Mouse (Mus musculus): Measurements from ENCODE around the gene Fam53b.

Gene Fam53b

GRCm38 (mm10) chr7:132776338-132777111 is 37.2 kb downstream of the Fam53b start:
- in situ Hi-C loops (cut with MboI; ENCODE audit: low pct_unique_long_range_greater_than_20kb in 1 of 2, low sequenced_read_pairs in 2 of 2, unreplicated experiment in 1 of 2): no loop called here

- in situ Hi-C loops (cut with MboI; ENCODE audit: low pct_unique_long_range_greater_than_20kb in 1 of 2, low sequenced_read_pairs in 2 of 2, unreplicated experiment in 1 of 2): no loop called here
These were observed 37.8 kb downstream of the Fam53b start for GRCm38 (mm10) chr7:132775922-132776321.

DNA sequence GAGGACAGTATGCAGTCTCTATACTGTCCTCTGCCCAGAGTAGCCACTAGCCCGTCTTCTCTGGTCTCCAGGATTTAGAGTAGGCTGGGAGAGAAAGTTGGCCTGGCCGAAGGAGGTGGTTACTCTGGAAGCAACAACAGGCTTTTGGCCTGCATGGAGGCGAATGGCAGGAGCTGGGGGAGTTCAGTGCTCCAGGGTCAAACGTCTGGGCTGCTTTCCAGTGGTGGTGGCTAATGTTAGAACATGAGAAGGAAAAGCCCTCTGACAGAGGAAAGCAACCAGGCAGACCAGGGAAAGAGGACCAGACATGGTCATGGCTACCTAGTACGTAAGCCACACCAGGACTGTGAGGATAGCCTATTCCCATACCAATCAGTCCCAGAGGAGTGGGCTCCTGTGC is 38.4 kb downstream of the Fam53b start:
- in situ Hi-C loops (cut with MboI; ENCODE audit: low pct_unique_long_range_greater_than_20kb in 1 of 2, low sequenced_read_pairs in 2 of 2, unreplicated experiment in 1 of 2): no loop called here

- in situ Hi-C loops (cut with MboI; ENCODE audit: low pct_unique_long_range_greater_than_20kb in 1 of 2, low sequenced_read_pairs in 2 of 2, unreplicated experiment in 1 of 2): no loop called here
These were observed 40.5 kb downstream of the Fam53b start for GRCm38 (mm10) chr7:132773011-132773705.

GRCm38 (mm10) chr7:132772440-132772839 is 41.2 kb downstream of the Fam53b start:
- in situ Hi-C loops (cut with MboI; ENCODE audit: low pct_unique_long_range_greater_than_20kb in 1 of 2, low sequenced_read_pairs in 2 of 2, unreplicated experiment in 1 of 2): no loop called here

- in situ Hi-C loops (cut with MboI; ENCODE audit: low pct_unique_long_range_greater_than_20kb in 1 of 2, low sequenced_read_pairs in 2 of 2, unreplicated experiment in 1 of 2): no loop called here
These were observed 45.0 kb downstream of the Fam53b start for GRCm38 (mm10) chr7:132768498-132769344.

- in situ Hi-C loops (cut with MboI; ENCODE audit: low pct_unique_long_range_greater_than_20kb in 1 of 2, low sequenced_read_pairs in 2 of 2, unreplicated experiment in 1 of 2): no loop called here
These were observed 45.7 kb downstream of the Fam53b start for GRCm38 (mm10) chr7:132767999-132768370.

- in situ Hi-C loops (cut with MboI; ENCODE audit: low pct_unique_long_range_greater_than_20kb in 1 of 2, low sequenced_read_pairs in 2 of 2, unreplicated experiment in 1 of 2): no loop called here
These were observed 46.3 kb downstream of the Fam53b start for GRCm38 (mm10) chr7:132767233-132767998.

DNA sequence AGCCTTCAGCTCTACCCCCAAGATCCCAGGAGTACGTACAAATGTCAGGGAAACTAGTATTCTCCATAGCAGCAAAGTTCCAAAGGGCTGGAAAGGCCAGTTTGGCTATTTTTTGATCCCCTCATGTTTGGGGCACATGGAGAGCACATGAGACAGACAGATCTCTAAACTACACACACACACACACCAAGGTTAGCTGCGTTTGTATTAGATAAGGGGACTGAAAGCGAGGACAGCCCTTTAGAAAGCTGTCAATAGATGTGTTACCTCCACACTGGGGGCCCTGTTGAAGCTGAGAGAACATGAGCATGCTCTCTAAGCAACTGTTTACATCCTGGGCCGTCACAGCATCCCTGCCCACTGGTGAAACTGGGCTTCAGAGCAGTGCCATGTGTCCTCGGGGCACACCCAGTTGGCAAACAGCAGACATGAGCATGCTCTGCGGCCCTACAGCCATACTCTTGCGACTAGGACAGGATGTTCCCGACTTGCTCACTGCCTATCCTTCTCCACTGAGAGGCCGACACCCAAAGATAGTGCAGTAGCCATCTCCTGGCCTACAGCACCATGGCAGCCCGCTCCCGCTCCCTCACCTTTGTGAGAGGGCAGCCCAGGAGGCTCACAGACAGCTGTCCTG is 47.3 kb downstream of the Fam53b start:
- in situ Hi-C loops (cut with MboI; ENCODE audit: low pct_unique_long_range_greater_than_20kb in 1 of 2, low sequenced_read_pairs in 2 of 2, unreplicated experiment in 1 of 2): no loop called here

- in situ Hi-C loops (cut with MboI; ENCODE audit: low pct_unique_long_range_greater_than_20kb in 1 of 2, low sequenced_read_pairs in 2 of 2, unreplicated experiment in 1 of 2): no loop called here
These were observed 48.0 kb downstream of the Fam53b start for GRCm38 (mm10) chr7:132765629-132766186.

- in situ Hi-C loops (cut with MboI; ENCODE audit: low pct_unique_long_range_greater_than_20kb in 1 of 2, low sequenced_read_pairs in 2 of 2, unreplicated experiment in 1 of 2): no loop called here
These were observed 48.7 kb downstream of the Fam53b start for GRCm38 (mm10) chr7:132764896-132765491.

DNA sequence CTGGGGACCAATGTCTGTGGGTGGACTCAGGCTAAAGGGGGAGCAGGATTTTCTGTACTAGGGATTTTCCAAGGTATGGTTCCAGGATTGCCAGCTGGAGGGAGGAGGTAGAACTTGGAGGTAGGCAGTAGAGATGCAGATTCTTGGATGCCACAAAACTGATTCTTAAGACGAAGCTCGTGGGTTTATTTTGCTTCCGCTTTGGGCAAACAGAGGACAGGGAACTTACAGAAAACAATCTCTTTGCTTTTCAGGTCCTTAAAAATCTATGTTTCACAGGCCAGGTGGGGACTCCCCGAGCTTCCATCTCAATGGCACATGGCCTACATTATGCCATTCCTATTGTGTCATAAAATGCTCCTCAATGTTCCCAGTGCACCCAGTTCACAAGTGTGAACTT is 49.4 kb downstream of the Fam53b start:
- in situ Hi-C loops (cut with MboI; ENCODE audit: low pct_unique_long_range_greater_than_20kb in 1 of 2, low sequenced_read_pairs in 2 of 2, unreplicated experiment in 1 of 2): no loop called here

DNA sequence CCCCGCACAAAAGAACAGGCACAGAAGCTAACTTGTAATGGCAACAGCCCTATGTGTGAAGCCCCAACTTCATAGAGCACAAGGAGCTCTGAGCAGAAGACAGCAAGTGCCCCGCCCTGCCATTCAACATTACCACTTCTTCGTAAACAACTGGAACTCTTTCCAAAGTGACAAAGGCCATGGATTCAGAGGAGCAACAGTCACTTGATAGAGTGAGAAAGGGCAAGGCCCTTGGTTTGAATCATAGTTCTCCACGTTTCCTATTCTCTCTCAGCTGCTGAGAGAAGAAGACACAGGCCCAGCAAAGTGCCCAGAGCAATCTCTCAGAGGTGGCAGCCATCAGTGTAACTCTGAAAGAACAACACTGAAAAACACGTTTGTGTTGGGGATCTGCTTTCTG is 49.8 kb downstream of the Fam53b start:
- in situ Hi-C loops (cut with MboI; ENCODE audit: low pct_unique_long_range_greater_than_20kb in 1 of 2, low sequenced_read_pairs in 2 of 2, unreplicated experiment in 1 of 2): no loop called here

DNA sequence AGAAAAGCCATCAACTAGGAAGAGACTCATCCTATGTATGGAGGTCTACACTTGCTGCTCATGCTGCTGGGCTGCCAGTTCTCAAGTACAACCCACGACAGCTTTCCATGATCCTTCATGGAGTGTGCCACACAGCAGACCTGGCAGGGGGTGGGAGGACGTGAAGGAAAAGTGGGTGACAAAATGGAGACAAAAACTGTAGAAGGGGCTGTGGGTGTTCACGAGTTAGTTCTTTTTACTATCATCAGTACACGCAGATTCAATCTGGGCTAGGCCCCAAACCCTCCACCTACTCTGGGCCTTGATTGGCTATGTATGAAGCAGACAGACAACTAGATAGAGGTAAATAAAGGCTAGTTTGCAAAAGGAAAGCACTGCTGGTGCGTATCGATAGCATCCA is 50.3 kb downstream of the Fam53b start:
- in situ Hi-C loops (cut with MboI; ENCODE audit: low pct_unique_long_range_greater_than_20kb in 1 of 2, low sequenced_read_pairs in 2 of 2, unreplicated experiment in 1 of 2): no loop called here

DNA sequence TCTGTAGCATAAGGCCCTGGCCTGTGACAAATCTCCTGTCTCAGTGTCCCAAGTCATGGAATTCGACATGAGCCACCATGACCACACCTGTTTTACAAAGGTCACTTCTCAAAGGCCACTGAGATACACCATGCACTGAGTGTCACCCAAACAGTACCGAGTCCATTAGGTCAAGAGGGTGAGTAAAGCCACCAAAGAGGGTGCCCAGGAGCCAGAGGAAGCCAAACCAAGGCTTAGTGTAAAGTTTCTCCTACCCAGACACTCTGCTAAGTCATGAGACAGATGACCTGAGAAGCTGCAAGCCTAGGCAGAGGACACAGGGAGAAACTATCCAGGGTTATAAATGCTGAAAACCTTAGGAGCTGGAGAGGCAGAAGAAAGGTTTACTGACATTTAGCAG is 52.3 kb downstream of the Fam53b start:
- in situ Hi-C loops (cut with MboI; ENCODE audit: low pct_unique_long_range_greater_than_20kb in 1 of 2, low sequenced_read_pairs in 2 of 2, unreplicated experiment in 1 of 2): no loop called here

DNA sequence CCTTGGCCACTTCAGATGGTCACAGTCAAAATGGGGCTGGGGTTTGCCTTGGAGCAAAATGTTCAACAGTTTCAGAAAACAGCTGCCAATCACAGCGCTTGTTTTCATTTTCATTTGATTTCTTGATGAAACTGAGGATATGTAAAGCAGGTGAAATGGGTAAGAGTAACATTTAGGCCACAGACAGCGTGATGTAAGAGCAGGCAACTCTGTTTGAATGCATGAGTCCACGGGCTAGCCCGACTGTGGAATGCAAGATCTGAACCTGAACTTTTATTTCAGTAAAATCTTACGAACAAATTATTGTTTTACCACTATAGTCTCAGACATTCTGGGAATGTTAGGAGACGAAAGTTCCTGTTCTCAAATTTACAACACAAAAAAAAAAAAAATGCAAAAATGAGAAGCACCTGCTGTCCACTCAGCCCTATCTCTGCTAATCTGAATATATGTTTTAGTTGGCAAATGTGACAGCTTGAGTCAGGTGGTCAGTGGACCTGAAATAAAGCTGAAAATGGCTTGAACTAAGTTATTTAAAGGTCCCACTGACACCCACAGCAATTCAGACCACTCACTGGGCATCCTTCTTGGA is 53.0 kb downstream of the Fam53b start:
- in situ Hi-C loops (cut with MboI; ENCODE audit: low pct_unique_long_range_greater_than_20kb in 1 of 2, low sequenced_read_pairs in 2 of 2, unreplicated experiment in 1 of 2): no loop called here

DNA sequence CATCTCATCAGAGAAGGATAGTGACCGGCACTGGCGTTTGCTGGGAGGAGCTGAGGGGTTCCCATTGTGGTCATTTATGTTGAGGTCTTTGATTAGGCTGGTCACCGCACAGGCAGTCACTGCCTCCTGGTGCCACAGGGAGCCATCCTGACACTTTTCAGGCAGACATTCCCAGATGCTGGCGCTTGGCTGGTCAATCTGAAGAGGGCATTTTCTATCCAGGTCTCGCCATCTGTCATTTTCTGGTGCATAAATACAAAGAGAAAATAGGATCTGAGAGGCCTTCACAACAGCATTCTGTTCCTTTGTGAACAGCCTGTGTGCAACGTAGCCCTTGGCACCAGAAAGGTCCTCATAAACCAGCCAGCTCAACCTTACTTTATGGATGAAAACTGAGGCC is 53.8 kb downstream of the Fam53b start:
- in situ Hi-C loops (cut with MboI; ENCODE audit: low pct_unique_long_range_greater_than_20kb in 1 of 2, low sequenced_read_pairs in 2 of 2, unreplicated experiment in 1 of 2): no loop called here
